Comparison of ENCODE assay signal across 8 mouse cellular contexts in genomic region chr7:120635821-120636220, GRCm38 (mm10). TPM values are rescaled to one million over a fixed set of nuclear protein-coding genes. Genes with fewer than 3 reads are reported as not detected.
DNase-seq lines count a peak whose midpoint lies in the region; ATAC-seq lines count a peak whose summit lies in the region.

No protein-coding gene starts in this region.

- H3K4me1 ChIP-seq in lung, embryonic 16.5 days (replicated peaks; ENCODE audit: control insufficient read depth, insufficient read depth, low read length): peaks cover 9% of the 10 kb centered on the region
- peaks cover 12% of the 10 kb centered on the region for H3K4me1 ChIP-seq in liver, embryonic 16.5 days (ENCODE audit: control insufficient read depth, low read depth, low read length)

- no peaks in the 10 kb centered on the region for H3K27me3 ChIP-seq in lung, embryonic 16.5 days (ENCODE audit: control insufficient read depth, insufficient read depth, low read depth, low read length)
- no peaks in the 10 kb centered on the region for H3K27me3 ChIP-seq in liver, embryonic 16.5 days (ENCODE audit: control insufficient read depth, insufficient read depth, low read depth, low read length)

- H3K36me3 ChIP-seq in lung, embryonic 16.5 days (ENCODE audit: control insufficient read depth, insufficient read depth, low read length): peaks cover 9% of the 10 kb centered on the region
- peaks cover 15% of the 10 kb centered on the region for H3K36me3 ChIP-seq in liver, embryonic 16.5 days (ENCODE audit: control insufficient read depth, insufficient read depth)

- no peak overlapping the region for H3K27ac ChIP-seq in lung, embryonic 16.5 days (ENCODE audit: low read length)
- peak overlapping the region; percentile 87 for H3K27ac ChIP-seq in liver, embryonic 16.5 days (ENCODE audit: low read length)

- peak overlapping the region; percentile 77 for H3K4me2 ChIP-seq in lung, embryonic 16.5 days (ENCODE audit: low read depth, low read length)
- H3K4me2 ChIP-seq in liver, embryonic 16.5 days (ENCODE audit: low read depth, low read length): peak overlapping the region; percentile 87

- H3K9me3 ChIP-seq in lung, embryonic 16.5 days (ENCODE audit: control insufficient read depth, low read length): no peaks in the 10 kb centered on the region
- no peaks in the 10 kb centered on the region for H3K9me3 ChIP-seq in liver, embryonic 16.5 days (replicated peaks; ENCODE audit: control insufficient read depth, low read length)

- intact Hi-C loops in heart, postnatal 10 days (cut with DNase I): loop anchor here (10.0 kb wide), 3 partner anchors 189 to 511 kb away; partner anchors contain the start of gene Polr3e

- ATAC-seq in lung, embryonic 16.5 days (ENCODE audit: low read depth): no peak
- no peak for ATAC-seq in liver, embryonic 16.5 days (ENCODE audit: low read depth)

- peak overlapping the region; percentile 97 for H3K4me3 ChIP-seq in lung, embryonic 16.5 days (ENCODE audit: low read length)
- peak overlapping the region; percentile 100 for H3K4me3 ChIP-seq in liver, embryonic 16.5 days (ENCODE audit: low read depth, low read length)

- H3K9ac ChIP-seq in lung, embryonic 16.5 days (ENCODE audit: low read length): peak overlapping the region; percentile 99
- peak overlapping the region; percentile 96 for H3K9ac ChIP-seq in liver, embryonic 16.5 days (ENCODE audit: low read depth, low read length)

- WGBS in lung, embryonic 16.5 days: under 1% methylated on average over 11 of the region's 11 CpGs
- under 1% methylated on average over 11 of the region's 11 CpGs for WGBS in liver, embryonic 16.5 days (ENCODE audit: insufficient replicate concordance)

- no peak for DNase-seq in lung, postnatal 4 days
- peak; percentile 18 for DNase-seq in c-Kit-positive CD71-negative TER-119-negative erythroid progenitor cells, embryonic 14.5 days (ENCODE audit: low read depth)
- peak; percentile 20 to 23 for DNase-seq in heart, postnatal 10 days
- DNase-seq in thymus, postnatal 14 days: peak; percentile 26
- DNase-seq in frontal cortex, adult 2 months (ENCODE audit: extremely low spot score in 1 of 2, low spot score in 1 of 2): no peak
- no peak for DNase-seq in lung, postnatal 25 days (ENCODE audit: low spot score)

RNA-seq across cellular contexts. Expression of gene Uqcrc2, which starts 0.8 kb away (rescaled TPM):
- 173 and 181 TPM in 2 replicates for polyA plus RNA-seq in lung, embryonic 16.5 days (2015; fragmentation: Nextera tagmentation; extraction: Ambion mirVana)
- total RNA-seq in heart, postnatal 10 days (2021): 100 to 1,000 TPM; 945 to 970 TPM
- 119 and 127 TPM in 2 replicates for polyA plus RNA-seq in liver, embryonic 16.5 days (2015; fragmentation: Nextera tagmentation; extraction: Ambion mirVana)
- 187 and 236 TPM in 2 replicates for polyA plus RNA-seq in frontal cortex, adult 2 months (2012; rRNA removed)

RNA-seq across cellular contexts. Expression of gene Pdzd9, which starts 34.3 kb away (rescaled TPM):
- polyA plus RNA-seq in lung, embryonic 16.5 days (2015; fragmentation: Nextera tagmentation; extraction: Ambion mirVana): 0.20 and 0.28 TPM in 2 replicates
- not detected for total RNA-seq in heart, postnatal 10 days (2021)
- polyA plus RNA-seq in liver, embryonic 16.5 days (2015; fragmentation: Nextera tagmentation; extraction: Ambion mirVana): 0.13 TPM in 2 replicates
- 0.11 and 0.16 TPM in 2 replicates for polyA plus RNA-seq in frontal cortex, adult 2 months (2012; rRNA removed)

RNA-seq across cellular contexts. Expression of gene Mosmo, which starts 41.6 kb away (rescaled TPM):
- polyA plus RNA-seq in lung, embryonic 16.5 days (2015; fragmentation: Nextera tagmentation; extraction: Ambion mirVana): 9.8 and 11.7 TPM in 2 replicates
- 10 to 100 TPM; 29.0 to 33.7 TPM for total RNA-seq in heart, postnatal 10 days (2021)
- polyA plus RNA-seq in liver, embryonic 16.5 days (2015; fragmentation: Nextera tagmentation; extraction: Ambion mirVana): 2.2 and 2.4 TPM in 2 replicates
- polyA plus RNA-seq in frontal cortex, adult 2 months (2012; rRNA removed): 33.9 and 36.5 TPM in 2 replicates

Comparison
In these comparisons a context has a peak if more than half of its experiments do, and no peak if none do; other contexts are left out.
1. DNase-seq: peak in c-Kit-positive CD71-negative TER-119-negative erythroid progenitor cells, embryonic 14.5 days (single experiment), heart, postnatal 10 days (2 of 2) and thymus, postnatal 14 days (single experiment); none in lung, postnatal 4 days (0 of 2), frontal cortex, adult 2 months (0 of 2) and lung, postnatal 25 days (single experiment).